Mouse (Mus musculus) urinary bladder, adult 18-20 months (tissue): Measurements from ENCODE around the gene Pde10a.

Experiments used
- DNase-seq, 2 experiments: peaks; one replicate each; pipeline ENCODE4 v3.0.0; 2022; ENCODE audit warnings: low spot score in 2 of 2, mixed read lengths in 2 of 2

The Pde10a gene

GRCm38 (mm10) chr17:8525971-8526740 is 984 bp downstream of the Pde10a start:
- no peak for DNase-seq

GRCm38 (mm10) chr17:8526815-8527261 is 1.7 kb downstream of the Pde10a start:
- DNase-seq = no peak

DNA sequence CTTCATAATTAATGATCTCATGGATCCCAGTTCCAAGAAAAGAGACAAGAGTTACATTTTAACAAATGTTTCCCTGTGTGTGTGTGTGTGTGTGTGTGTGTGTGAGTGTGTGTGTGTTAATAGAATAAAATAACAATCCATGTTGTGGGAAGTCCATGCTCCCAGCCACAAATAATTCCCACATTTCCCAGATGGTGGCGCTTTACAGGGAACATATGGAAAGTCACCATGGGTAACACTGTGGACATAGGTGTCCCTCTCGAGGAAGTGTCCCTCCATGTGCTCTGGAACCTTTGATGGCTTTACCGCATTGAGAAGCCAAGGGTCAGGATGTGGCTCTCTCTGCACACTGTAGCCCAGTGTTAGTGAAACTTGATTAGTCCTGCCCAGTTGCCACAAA is 3.5 kb downstream of the Pde10a start:
- no peak for DNase-seq

- DNase-seq = no peak
These were observed 7.4 kb downstream of the Pde10a start for GRCm38 (mm10) chr17:8532609-8533008.

- no peak for DNase-seq
These were observed 8.7 kb downstream of the Pde10a start for GRCm38 (mm10) chr17:8533828-8534227.

GRCm38 (mm10) chr17:8536522-8536921 is 11.3 kb downstream of the Pde10a start:
- no peak for DNase-seq

DNA sequence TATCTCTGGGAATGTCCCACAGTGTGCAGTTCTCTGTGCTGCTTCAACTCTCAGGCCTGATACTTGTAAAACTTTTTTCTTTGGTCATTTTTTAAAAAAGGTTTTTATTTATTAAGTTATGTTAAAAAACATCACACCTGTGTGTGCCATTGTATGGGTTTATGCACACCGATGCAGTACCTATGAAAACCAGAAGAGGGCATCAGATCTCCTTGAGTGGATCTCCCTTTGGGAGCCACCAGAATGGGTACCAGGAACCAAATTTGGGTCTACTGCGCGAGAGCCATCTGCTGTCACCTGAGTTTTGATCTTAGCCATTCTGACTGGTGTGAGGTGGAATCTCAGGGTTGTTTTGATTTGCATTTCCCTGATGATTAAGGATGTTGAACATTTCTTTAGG is 12.9 kb downstream of the Pde10a start:
- DNase-seq = no peak

- DNase-seq = no peak
These were observed 16.9 kb downstream of the Pde10a start for GRCm38 (mm10) chr17:8541974-8542538.

GRCm38 (mm10) chr17:8546366-8546765 is 21.2 kb downstream of the Pde10a start:
- no peak for DNase-seq

DNA sequence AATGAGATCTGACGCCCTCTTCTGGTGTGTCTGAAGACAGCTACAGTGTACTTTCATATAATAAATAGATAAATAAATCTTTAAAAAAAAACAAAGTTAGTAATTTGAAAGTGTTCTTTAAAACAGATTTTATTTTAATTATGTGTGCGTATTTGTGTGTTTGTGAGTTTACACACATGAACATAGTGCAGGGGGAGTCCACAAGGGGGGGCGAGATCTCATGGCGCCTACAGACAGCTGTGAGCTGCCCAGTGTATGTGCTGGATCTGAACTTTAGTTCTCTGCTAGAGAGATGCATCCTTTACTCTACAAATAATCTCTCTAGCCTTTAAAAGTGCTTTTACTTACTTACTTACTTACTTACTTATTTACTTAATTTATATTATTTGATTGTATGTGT is 23.6 kb downstream of the Pde10a start:
- no peak for DNase-seq

GRCm38 (mm10) chr17:8551641-8552040 is 26.5 kb downstream of the Pde10a start:
- no peak for DNase-seq

GRCm38 (mm10) chr17:8552346-8553035 is 27.3 kb downstream of the Pde10a start:
- no peak for DNase-seq

- no peak for DNase-seq
These were observed 28.4 kb downstream of the Pde10a start for GRCm38 (mm10) chr17:8553601-8554000.

- DNase-seq = no peak
These were observed 29.0 kb downstream of the Pde10a start for GRCm38 (mm10) chr17:8554219-8554618.

- no peak for DNase-seq
These were observed 30.6 kb downstream of the Pde10a start for GRCm38 (mm10) chr17:8555785-8556184.

DNA sequence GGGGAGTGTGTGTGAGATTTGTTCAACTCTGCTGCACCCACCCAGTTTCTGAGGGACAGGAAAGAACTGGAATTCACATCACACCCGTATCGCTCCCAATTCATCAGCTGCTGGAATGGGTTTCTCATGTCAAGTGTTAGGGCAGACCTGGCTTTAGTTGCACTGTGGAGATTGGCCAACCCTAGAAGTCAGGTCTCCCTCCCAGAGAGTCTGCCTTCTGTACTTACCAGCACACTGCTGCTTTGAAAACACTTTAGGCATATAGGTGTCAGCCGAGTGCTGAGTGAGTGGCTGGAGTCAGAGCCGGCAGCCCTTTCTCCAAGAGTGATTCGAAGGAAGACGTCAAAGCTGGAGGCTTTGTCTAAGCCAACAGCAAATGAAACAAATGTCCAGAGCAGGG is 31.1 kb downstream of the Pde10a start:
- no peak for DNase-seq

- no peak for DNase-seq
These were observed 32.8 kb downstream of the Pde10a start for GRCm38 (mm10) chr17:8557926-8558325.

GRCm38 (mm10) chr17:8562101-8562885 is 37.1 kb downstream of the Pde10a start:
- DNase-seq = no peak

- DNase-seq = no peak
These were observed 37.7 kb downstream of the Pde10a start for GRCm38 (mm10) chr17:8562886-8563280.

DNA sequence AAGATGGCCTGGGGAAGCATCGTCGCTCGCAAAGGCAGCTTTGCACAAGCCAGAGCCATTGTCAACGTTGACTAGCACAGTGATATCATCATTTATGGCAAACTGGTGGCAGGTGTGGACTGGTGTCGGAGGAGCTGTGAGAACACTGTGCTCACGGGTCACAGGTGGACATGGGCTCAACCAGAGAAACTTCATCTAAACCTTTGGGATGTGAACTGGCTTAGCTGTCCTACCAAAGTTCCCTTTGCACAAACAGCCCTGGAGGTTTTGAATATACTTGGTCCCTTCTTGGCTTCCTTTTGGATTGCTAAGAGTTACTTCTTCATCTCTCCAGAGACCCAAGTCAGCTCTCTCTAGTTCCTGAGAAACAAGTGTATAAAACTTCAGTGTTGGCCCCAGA is 41.7 kb downstream of the Pde10a start, which contains the start of gene Gm17087:
Gene Gm17087, minus strand, starts transcription at position 101 of the 400 bp plus-strand sequence.
- DNase-seq = no peak

GRCm38 (mm10) chr17:8573542-8574260 is 48.5 kb downstream of the Pde10a start:
- DNase-seq = no peak
